Mouse (Mus musculus): ENCODE measurements around the gene Crb2. TPM values are rescaled to one million over a fixed set of nuclear protein-coding genes. Genes with fewer than 3 reads are reported as not detected.

The Crb2 gene
- polyA plus RNA-seq, 1 experiment, result 2.7 TPM

- H3K36me3 ChIP-seq (ENCODE audit: control insufficient read depth, insufficient read depth, low read length), result no peaks in the 10 kb centered on the region
- 94% methylated on average over 3 of the region's 3 CpGs for WGBS
- no peak for DNase-seq
- no peak for TF ChIP-seq CTCF (conservative IDR thresholded peaks at IDR 0.05; ENCODE audit: insufficient read depth, insufficient read length, low read depth, low read length)
- no peak for TF ChIP-seq POLR2A (IDR thresholded peaks at IDR 0.05; ENCODE audit: low read depth, low read length)
- no peak overlapping the region for H3K4me3 ChIP-seq (ENCODE audit: insufficient read depth, low read depth, low read length)
- H3K4me1 ChIP-seq (ENCODE audit: control insufficient read depth, insufficient read depth, low read length), result no peaks in the 10 kb centered on the region
- H3K27ac ChIP-seq (ENCODE audit: insufficient read depth, low read depth, low read length), result no peak overlapping the region
- no peaks in the 10 kb centered on the region for H3K27me3 ChIP-seq (replicated peaks; ENCODE audit: control insufficient read depth, insufficient read depth, low read length)
Observed at GRCm38 (mm10) chr2:37837542-37837941, 61.5 kb downstream of the Crb2 start.

- Histone ChIP-seq H3K27ac (ENCODE audit: insufficient read depth, low read depth, low read length) (no peak overlapping the region), H3K27me3 (replicated peaks; ENCODE audit: control insufficient read depth, insufficient read depth, low read length) (no peaks in the 10 kb centered on the region), H3K36me3 (ENCODE audit: control insufficient read depth, insufficient read depth, low read length) (no peaks in the 10 kb centered on the region), H3K4me1 (ENCODE audit: control insufficient read depth, insufficient read depth, low read length) (no peaks in the 10 kb centered on the region), H3K4me3 (ENCODE audit: insufficient read depth, low read depth, low read length) (no peak overlapping the region)
- no peak for DNase-seq
- WGBS, result 86% methylated on average over 7 of the region's 7 CpGs
- TF ChIP-seq CTCF (conservative IDR thresholded peaks at IDR 0.05; ENCODE audit: insufficient read depth, insufficient read length, low read depth, low read length) (no peak), POLR2A (IDR thresholded peaks at IDR 0.05; ENCODE audit: low read depth, low read length) (no peak)
Observed at GRCm38 (mm10) chr2:37838202-37838984, 62.3 kb downstream of the Crb2 start.

- Histone ChIP-seq H3K4me3 (ENCODE audit: insufficient read depth, low read depth, low read length) (no peak overlapping the region), H3K27me3 (replicated peaks; ENCODE audit: control insufficient read depth, insufficient read depth, low read length) (no peaks in the 10 kb centered on the region), H3K4me1 (ENCODE audit: control insufficient read depth, insufficient read depth, low read length) (no peaks in the 10 kb centered on the region), H3K36me3 (ENCODE audit: control insufficient read depth, insufficient read depth, low read length) (no peaks in the 10 kb centered on the region), H3K27ac (ENCODE audit: insufficient read depth, low read depth, low read length) (no peak overlapping the region)
- no peak for DNase-seq
- TF ChIP-seq CTCF (conservative IDR thresholded peaks at IDR 0.05; ENCODE audit: insufficient read depth, insufficient read length, low read depth, low read length) (no peak), POLR2A (IDR thresholded peaks at IDR 0.05; ENCODE audit: low read depth, low read length) (no peak)
Observed at GRCm38 (mm10) chr2:37839922-37840321, 63.9 kb downstream of the Crb2 start.

GRCm38 (mm10) chr2:37842151-37842569, 66.1 kb downstream of the Crb2 start:
- Histone ChIP-seq H3K27me3 (replicated peaks; ENCODE audit: control insufficient read depth, insufficient read depth, low read length) (no peaks in the 10 kb centered on the region), H3K4me1 (ENCODE audit: control insufficient read depth, insufficient read depth, low read length) (no peaks in the 10 kb centered on the region), H3K27ac (ENCODE audit: insufficient read depth, low read depth, low read length) (no peak overlapping the region), H3K4me3 (ENCODE audit: insufficient read depth, low read depth, low read length) (no peak overlapping the region), H3K36me3 (ENCODE audit: control insufficient read depth, insufficient read depth, low read length) (no peaks in the 10 kb centered on the region)
- TF ChIP-seq POLR2A (IDR thresholded peaks at IDR 0.05; ENCODE audit: low read depth, low read length) (no peak), CTCF (conservative IDR thresholded peaks at IDR 0.05; ENCODE audit: insufficient read depth, insufficient read length, low read depth, low read length) (no peak)
- 43% methylated on average over 7 of the region's 7 CpGs for WGBS
- no peak for DNase-seq

- Histone ChIP-seq H3K4me3 (ENCODE audit: insufficient read depth, low read depth, low read length) (no peak overlapping the region), H3K27me3 (replicated peaks; ENCODE audit: control insufficient read depth, insufficient read depth, low read length) (no peaks in the 10 kb centered on the region), H3K36me3 (ENCODE audit: control insufficient read depth, insufficient read depth, low read length) (no peaks in the 10 kb centered on the region), H3K27ac (ENCODE audit: insufficient read depth, low read depth, low read length) (no peak overlapping the region), H3K4me1 (ENCODE audit: control insufficient read depth, insufficient read depth, low read length) (no peaks in the 10 kb centered on the region)
- no peak for DNase-seq
- TF ChIP-seq CTCF (conservative IDR thresholded peaks at IDR 0.05; ENCODE audit: insufficient read depth, insufficient read length, low read depth, low read length) (no peak), POLR2A (IDR thresholded peaks at IDR 0.05; ENCODE audit: low read depth, low read length) (no peak)
- 56% methylated on average over 4 of the region's 4 CpGs for WGBS
Observed at GRCm38 (mm10) chr2:37842719-37843118, 66.7 kb downstream of the Crb2 start.

Other genes with a start within 250 kb of the Crb2 start
- 5.0 and 6.8 TPM in 2 replicates for gene Strbp, start 72.4 kb upstream of the Crb2 start, polyA plus RNA-seq (2012; rRNA removed)

Measured in kidney, adult 2 months (tissue).